Mouse (Mus musculus): ENCODE results near the gene Sepsecs. TPM values are rescaled to one million over a fixed set of nuclear protein-coding genes. Genes with fewer than 3 reads are reported as not detected.
A peak's percentile ranks its signal among the peaks of the same experiment; 100 is the strongest.

Sepsecs gene
- polyA plus RNA-seq, 1 experiment from 2014 or later = 6.4 TPM

GRCm38 (mm10) chr5:52641736-52642135 lies 27.8 kb downstream of the Sepsecs start:
- WGBS = 94% methylated on average over 6 of the region's 6 CpGs
- Histone ChIP-seq H3K27me3 (replicated peaks) (no peaks in the 10 kb centered on the region), H3K36me3 (peaks cover 46% of the 10 kb centered on the region)

GRCm38 (mm10) chr5:52638916-52639315 lies 30.6 kb downstream of the Sepsecs start:
- Histone ChIP-seq H3K4me3 (no peak overlapping the region), H3K27me3 (replicated peaks) (no peaks in the 10 kb centered on the region), H3K4me1 (replicated peaks) (no peaks in the 10 kb centered on the region), H3K9me3 (replicated peaks) (no peaks in the 10 kb centered on the region), H3K36me3 (peaks cover 24% of the 10 kb centered on the region), H3K4me2 (no peak overlapping the region), H3K9ac (no peak overlapping the region), H3K27ac (ENCODE audit: poor library complexity, severe bottlenecking) (no peak overlapping the region)
- WGBS = 85% methylated on average over 8 of the region's 8 CpGs
- ATAC-seq (ENCODE audit: insufficient number of reproducible peaks, low FRiP score) = no peak

More at GRCm38 (mm10) chr5:52641736-52642135, 27.8 kb downstream of the Sepsecs start:
- no peaks in the 10 kb centered on the region for H3K4me1 ChIP-seq (replicated peaks)
- no peak overlapping the region for H3K27ac ChIP-seq (ENCODE audit: poor library complexity, severe bottlenecking)
- no peak overlapping the region for H3K9ac ChIP-seq
- H3K4me3 ChIP-seq = no peak overlapping the region
- H3K9me3 ChIP-seq (replicated peaks) = 0 out of 2 replicates have a peak, but pooled peaks cover 4% of the 10 kb centered on the region
- ATAC-seq (ENCODE audit: insufficient number of reproducible peaks, low FRiP score) = no peak
- no peak overlapping the region for H3K4me2 ChIP-seq

DNA sequence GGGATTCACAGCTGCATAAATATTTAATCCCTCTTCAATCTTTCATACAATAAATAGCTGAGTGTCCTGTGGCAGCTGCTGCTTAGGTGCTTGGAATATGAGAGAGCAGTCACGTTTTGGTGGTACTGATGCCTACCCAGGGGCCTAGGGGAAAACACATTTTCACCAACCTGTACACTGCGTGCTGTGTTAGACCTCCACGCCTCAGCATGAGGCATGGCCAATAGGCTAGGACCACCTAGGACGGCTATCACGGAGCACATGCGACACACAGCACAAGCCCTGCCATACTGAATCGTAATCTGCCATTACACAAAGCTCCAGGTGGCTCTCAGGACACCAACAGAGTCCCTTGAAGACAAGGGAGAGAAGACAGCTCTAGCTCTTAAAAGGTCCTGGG lies 31.5 kb downstream of the Sepsecs start:
- H3K27ac ChIP-seq (ENCODE audit: poor library complexity, severe bottlenecking) = no peak overlapping the region
- no peak overlapping the region for H3K9ac ChIP-seq
- WGBS = 80% methylated on average over 7 of the region's 7 CpGs
- no peaks in the 10 kb centered on the region for H3K27me3 ChIP-seq (replicated peaks)
- peaks cover 15% of the 10 kb centered on the region for H3K36me3 ChIP-seq
- no peaks in the 10 kb centered on the region for H3K9me3 ChIP-seq (replicated peaks)
- no peaks in the 10 kb centered on the region for H3K4me1 ChIP-seq (replicated peaks)
- no peak overlapping the region for H3K4me3 ChIP-seq
- H3K4me2 ChIP-seq = no peak overlapping the region
- no peak for ATAC-seq (ENCODE audit: insufficient number of reproducible peaks, low FRiP score)

DNA sequence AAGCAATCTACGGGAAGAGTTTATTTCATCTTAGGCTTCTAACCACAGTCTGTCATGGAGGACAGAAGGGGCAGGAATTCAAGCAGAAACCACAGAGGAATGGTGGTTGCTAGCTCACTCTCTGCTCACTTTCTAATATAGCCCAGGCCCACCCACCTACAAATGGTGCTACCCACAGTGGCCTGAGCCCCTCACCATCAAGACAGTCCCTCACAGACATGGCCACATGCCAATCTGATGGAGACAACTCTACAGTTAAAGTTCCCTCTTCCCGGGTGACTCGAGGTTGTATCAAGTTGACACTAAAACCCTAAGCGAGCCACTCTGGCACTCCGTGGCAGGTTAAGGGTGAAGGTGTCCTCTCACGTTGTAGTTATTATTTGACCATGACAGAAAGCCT lies 32.6 kb downstream of the Sepsecs start:
- WGBS = 78% methylated on average over 6 of the region's 6 CpGs
- H3K9ac ChIP-seq = no peak overlapping the region
- H3K4me2 ChIP-seq = no peak overlapping the region
- no peak for ATAC-seq (ENCODE audit: insufficient number of reproducible peaks, low FRiP score)
- H3K9me3 ChIP-seq (replicated peaks) = no peaks in the 10 kb centered on the region
- no peaks in the 10 kb centered on the region for H3K27me3 ChIP-seq (replicated peaks)
- H3K36me3 ChIP-seq = peaks cover 6% of the 10 kb centered on the region
- H3K4me3 ChIP-seq = no peak overlapping the region
- H3K27ac ChIP-seq (ENCODE audit: poor library complexity, severe bottlenecking) = no peak overlapping the region
- H3K4me1 ChIP-seq (replicated peaks) = no peaks in the 10 kb centered on the region

GRCm38 (mm10) chr5:52636025-52636755 lies 33.3 kb downstream of the Sepsecs start:
- WGBS = 45% methylated on average over 11 of the region's 11 CpGs

DNA sequence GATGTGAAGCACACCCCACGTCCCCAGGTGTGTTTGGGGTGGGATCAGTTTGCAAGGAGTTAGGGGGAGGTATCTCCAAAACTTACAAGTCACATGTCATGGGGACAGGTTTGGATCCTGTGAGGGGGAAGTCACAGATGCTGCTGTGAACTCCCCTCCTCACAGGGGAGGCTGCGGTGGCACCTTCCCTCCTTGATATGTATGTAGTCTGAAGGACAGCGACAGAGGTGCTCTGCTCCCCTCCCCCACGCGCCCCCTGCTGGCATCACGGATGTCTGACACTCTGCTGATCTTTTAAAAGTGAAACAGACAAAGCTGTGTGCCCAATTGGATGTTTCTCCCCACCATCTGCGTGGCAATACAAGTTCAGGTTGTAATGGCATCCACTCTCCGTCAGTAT lies 35.5 kb downstream of the Sepsecs start:
- Histone ChIP-seq H3K9ac (no peak overlapping the region), H3K27me3 (replicated peaks) (no peaks in the 10 kb centered on the region), H3K27ac (ENCODE audit: poor library complexity, severe bottlenecking) (no peak overlapping the region), H3K4me3 (no peak overlapping the region), H3K36me3 (no peaks in the 10 kb centered on the region), H3K9me3 (replicated peaks) (peaks cover 5% of the 10 kb centered on the region; the same call in 1 of the 2 replicates), H3K4me2 (no peak overlapping the region), H3K4me1 (replicated peaks) (no peaks in the 10 kb centered on the region)
- 21% methylated on average over 8 of the region's 8 CpGs for WGBS
- no peak for ATAC-seq (ENCODE audit: insufficient number of reproducible peaks, low FRiP score)

More at GRCm38 (mm10) chr5:52636025-52636755, 33.3 kb downstream of the Sepsecs start:
- ATAC-seq (ENCODE audit: insufficient number of reproducible peaks, low FRiP score) = no peak
- H3K4me1 ChIP-seq (replicated peaks) = no peaks in the 10 kb centered on the region
- no peak overlapping the region for H3K9ac ChIP-seq
- no peaks in the 10 kb centered on the region for H3K27me3 ChIP-seq (replicated peaks)
- no peak overlapping the region for H3K4me3 ChIP-seq
- peaks cover 4% of the 10 kb centered on the region; the same call in 1 of the 2 replicates for H3K9me3 ChIP-seq (replicated peaks)
- peaks cover under 1% of the 10 kb centered on the region; the same call in 1 of the 2 replicates for H3K36me3 ChIP-seq
- H3K4me2 ChIP-seq = no peak overlapping the region
- no peak overlapping the region for H3K27ac ChIP-seq (ENCODE audit: poor library complexity, severe bottlenecking)

- peaks cover 14% of the 10 kb centered on the region for H3K4me1 ChIP-seq (replicated peaks)
- no peaks in the 10 kb centered on the region for H3K36me3 ChIP-seq
- H3K9ac ChIP-seq = no peak overlapping the region
- peaks cover 5% of the 10 kb centered on the region; the same call in 1 of the 2 replicates for H3K9me3 ChIP-seq (replicated peaks)
- H3K27me3 ChIP-seq (replicated peaks) = no peaks in the 10 kb centered on the region
- no peak overlapping the region for H3K4me2 ChIP-seq
- no peak for ATAC-seq (ENCODE audit: insufficient number of reproducible peaks, low FRiP score)
- no peak overlapping the region for H3K27ac ChIP-seq (ENCODE audit: poor library complexity, severe bottlenecking)
- H3K4me3 ChIP-seq = no peak overlapping the region
- 90% methylated on average over 1 of the region's 1 CpGs for WGBS
Observed at GRCm38 (mm10) chr5:52630541-52630940, 39.0 kb downstream of the Sepsecs start.

- Histone ChIP-seq H3K27ac (ENCODE audit: poor library complexity, severe bottlenecking) (no peak overlapping the region), H3K36me3 (no peaks in the 10 kb centered on the region), H3K27me3 (replicated peaks) (no peaks in the 10 kb centered on the region), H3K9ac (no peak overlapping the region), H3K4me2 (no peak overlapping the region), H3K4me3 (no peak overlapping the region), H3K9me3 (replicated peaks) (peaks cover 5% of the 10 kb centered on the region; the same call in 1 of the 2 replicates), H3K4me1 (replicated peaks) (peaks cover 14% of the 10 kb centered on the region)
- WGBS = 79% methylated on average over 6 of the region's 6 CpGs
- ATAC-seq (ENCODE audit: insufficient number of reproducible peaks, low FRiP score) = no peak
Observed at GRCm38 (mm10) chr5:52629214-52629613, 40.3 kb downstream of the Sepsecs start.

GRCm38 (mm10) chr5:52628783-52629182 lies 40.7 kb downstream of the Sepsecs start:
- 72% methylated on average over 3 of the region's 3 CpGs for WGBS

GRCm38 (mm10) chr5:52627713-52628112 lies 41.8 kb downstream of the Sepsecs start:
- H3K4me2 ChIP-seq = no peak overlapping the region
- no peak overlapping the region for H3K9ac ChIP-seq
- no peak for ATAC-seq (ENCODE audit: insufficient number of reproducible peaks, low FRiP score)
- no peak overlapping the region for H3K4me3 ChIP-seq
- H3K36me3 ChIP-seq = no peaks in the 10 kb centered on the region
- H3K27ac ChIP-seq (ENCODE audit: poor library complexity, severe bottlenecking) = no peak overlapping the region
- 77% methylated on average over 8 of the region's 8 CpGs for WGBS
- H3K9me3 ChIP-seq (replicated peaks) = peaks cover 5% of the 10 kb centered on the region; the same call in 1 of the 2 replicates
- H3K4me1 ChIP-seq (replicated peaks) = peaks cover 14% of the 10 kb centered on the region
- no peaks in the 10 kb centered on the region for H3K27me3 ChIP-seq (replicated peaks)

More at GRCm38 (mm10) chr5:52628783-52629182, 40.7 kb downstream of the Sepsecs start:
- no peaks in the 10 kb centered on the region for H3K36me3 ChIP-seq
- H3K9ac ChIP-seq = no peak overlapping the region
- no peak overlapping the region for H3K27ac ChIP-seq (ENCODE audit: poor library complexity, severe bottlenecking)
- peaks cover 14% of the 10 kb centered on the region for H3K4me1 ChIP-seq (replicated peaks)
- H3K4me2 ChIP-seq = no peak overlapping the region
- peaks cover 5% of the 10 kb centered on the region; the same call in 1 of the 2 replicates for H3K9me3 ChIP-seq (replicated peaks)
- ATAC-seq (ENCODE audit: insufficient number of reproducible peaks, low FRiP score) = 0 out of 2 replicates have a peak, but pooled peaks have one; percentile 16
- no peak overlapping the region for H3K4me3 ChIP-seq
- no peaks in the 10 kb centered on the region for H3K27me3 ChIP-seq (replicated peaks)

DNA sequence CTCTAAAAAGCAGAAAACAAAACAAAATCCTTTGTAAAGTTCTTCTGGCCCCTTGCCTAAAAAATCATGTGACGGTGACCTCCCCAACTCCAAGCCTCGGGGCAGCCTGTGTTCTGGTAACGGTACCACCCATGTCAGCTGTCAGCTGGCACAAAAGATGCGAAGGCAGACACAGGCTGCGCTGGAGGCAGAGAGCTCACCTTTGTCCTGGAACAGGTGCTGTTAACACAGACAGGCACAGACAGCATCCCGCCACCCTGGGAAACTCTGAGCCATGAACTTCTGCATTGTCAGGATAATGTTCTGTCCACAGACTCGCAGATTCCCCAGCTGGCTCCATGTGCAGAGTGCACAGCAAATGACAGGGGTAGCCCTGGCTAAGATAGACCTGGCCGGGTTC lies 43.4 kb downstream of the Sepsecs start:
- Histone ChIP-seq H3K4me2 (peak overlapping the region; percentile 30; the same call in 1 of the 2 replicates), H3K27ac (ENCODE audit: poor library complexity, severe bottlenecking) (no peak overlapping the region)
- WGBS = 57% methylated on average over 8 of the region's 8 CpGs

More for the DNA sequence above, 43.4 kb downstream of the Sepsecs start:
- no peak overlapping the region for H3K9ac ChIP-seq
- peaks cover 14% of the 10 kb centered on the region for H3K4me1 ChIP-seq (replicated peaks)
- no peaks in the 10 kb centered on the region for H3K36me3 ChIP-seq
- ATAC-seq (ENCODE audit: insufficient number of reproducible peaks, low FRiP score) = no peak
- no peak overlapping the region for H3K4me3 ChIP-seq
- H3K9me3 ChIP-seq (replicated peaks) = no peaks in the 10 kb centered on the region
- no peaks in the 10 kb centered on the region for H3K27me3 ChIP-seq (replicated peaks)

Data from heart, embryonic 12.5 days (tissue).